Mouse (Mus musculus) liver, embryonic 13.5 days (tissue): ENCODE measurements around the gene Dgkg. TPM values are rescaled to one million over a fixed set of nuclear protein-coding genes. Genes with fewer than 3 reads are reported as not detected.

Experiments
- ATAC-seq: fragments of 200-750 bp; cut with Nextera tagmentation; 2 replicates; pipeline ENCODE4 v1.8.0; 2017; ENCODE audit warnings: low read depth, mild to moderate bottlenecking, moderate number of reproducible peaks, moderate library complexity
- DNase-seq: peaks from one replicate; pipeline ENCODE4 v3.0.0; 2022
- H3K27ac ChIP-seq: fragments of 300-500 bp; sonication (generic); 2 replicates; pipeline ENCODE4 v1.5.1; 2015; ENCODE audit warnings: moderate library complexity, mild to moderate bottlenecking, inconsistent platforms
- H3K27me3 ChIP-seq: fragments of 300-500 bp; sonication (generic); 2 replicates; pipeline ENCODE4 v1.6.1; 2015; ENCODE audit warnings: mild to moderate bottlenecking, inconsistent platforms
- H3K36me3 ChIP-seq: fragments of 300-500 bp; sonication (generic); 2 replicates; pipeline ENCODE4 v1.6.1; 2015; ENCODE audit warnings: mild to moderate bottlenecking, inconsistent platforms
- H3K4me1 ChIP-seq: fragments of 300-500 bp; sonication (generic); replicated peaks from 2 replicates; pipeline ENCODE4 v1.6.1; 2015; ENCODE audit warnings: inconsistent platforms
- H3K4me2 ChIP-seq: fragments of 300-500 bp; sonication (generic); 2 replicates; pipeline ENCODE4 v1.6.1; 2015; ENCODE audit warnings: inconsistent platforms, mild to moderate bottlenecking, moderate library complexity
- H3K4me3 ChIP-seq: fragments of 300-500 bp; sonication (generic); replicated peaks from 2 replicates; pipeline ENCODE4 v1.5.1; 2015; ENCODE audit warnings: mild to moderate bottlenecking, inconsistent platforms
- H3K9ac ChIP-seq: fragments of 300-500 bp; sonication (generic); 2 replicates; pipeline ENCODE4 v1.6.1; 2015; ENCODE audit warnings: mild to moderate bottlenecking, inconsistent platforms
- H3K9me3 ChIP-seq: fragments of 300-500 bp; sonication (generic); replicated peaks from 2 replicates; pipeline ENCODE4 v1.6.1; 2016; ENCODE audit warnings: inconsistent platforms
- WGBS: fragments of 180-500 bp; shearing (Covaris S2); methylation state at CpG from one replicate; pipeline ENCODE4 v1.1.7; 2015; ENCODE audit not compliant: insufficient replicate concordance; 5-methylcytosine and 5-hydroxymethylcytosine counted together
- polyA plus RNA-seq: library from polyadenylated mRNA; unstranded; fragments of >200 nt; fragmentation: Nextera tagmentation; extraction: Ambion mirVana; gene quantifications from 2 replicates; pipeline ENCODE4 v1.2.1, GENCODE M21; 2015

Dgkg gene
- polyA plus RNA-seq, 1 experiment from 2014 or later: 0.75 TPM

DNA sequence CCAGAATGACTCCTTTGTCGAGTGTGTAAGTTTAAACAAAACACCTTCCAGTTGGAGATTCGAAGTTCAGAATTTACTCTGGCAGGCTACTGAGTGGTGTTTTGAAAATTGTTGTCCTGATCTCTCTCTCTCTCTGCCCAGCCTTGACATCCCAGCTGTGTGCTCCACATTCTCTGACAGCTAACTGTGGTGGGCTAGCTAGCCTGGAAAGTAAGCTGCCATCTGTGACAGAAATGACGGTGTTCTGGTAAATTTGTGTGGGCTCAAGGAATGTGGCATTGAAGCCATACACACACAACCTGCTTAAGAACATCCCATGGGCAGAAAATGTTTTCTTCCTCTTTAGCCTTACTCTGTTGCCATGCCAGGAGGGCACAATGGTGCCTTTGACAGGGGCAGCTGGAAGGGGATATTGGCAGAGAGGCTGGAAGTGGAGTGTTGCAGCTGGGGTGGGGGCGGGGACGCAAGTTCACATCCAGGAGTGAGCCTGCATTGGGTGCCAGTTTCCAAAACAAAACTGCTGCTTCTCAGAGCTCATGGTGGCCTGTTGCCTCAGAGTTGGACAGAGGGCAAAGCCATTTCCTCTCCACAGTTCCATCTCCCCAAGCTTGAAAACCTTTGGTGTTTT lies 148.0 kb downstream of the Dgkg start:
- ATAC-seq: no peak
- WGBS: 74% methylated on average over 5 of the region's 5 CpGs

DNA sequence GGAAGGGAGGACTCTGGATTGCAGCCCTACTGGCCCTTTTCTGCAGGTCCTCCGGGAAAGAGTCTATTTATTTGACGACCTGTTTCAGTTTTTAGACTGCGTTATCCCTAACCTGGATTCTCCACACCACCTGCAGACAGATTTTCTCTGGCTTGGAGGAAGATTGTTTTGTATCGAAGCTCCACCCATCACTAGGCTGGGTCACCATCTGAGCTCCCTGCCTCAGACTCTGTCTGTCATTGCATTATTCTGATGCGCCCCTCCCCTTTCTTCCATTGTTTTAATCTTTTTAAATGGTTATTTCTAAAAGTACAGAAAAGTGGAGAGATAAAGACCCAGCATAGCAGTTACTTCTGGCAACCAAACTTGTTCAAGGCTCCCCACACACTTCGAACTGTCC lies 151.4 kb downstream of the Dgkg start:
- H3K4me3 ChIP-seq: no peak overlapping the region
- 71% methylated on average over 6 of the region's 6 CpGs for WGBS

More for the DNA sequence above, 148.0 kb downstream of the Dgkg start:
- Histone ChIP-seq H3K4me3 (no peak overlapping the region), H3K27ac (no peak overlapping the region), H3K27me3 (no peaks in the 10 kb centered on the region), H3K36me3 (no peaks in the 10 kb centered on the region), H3K4me1 (peaks cover 8% of the 10 kb centered on the region), H3K4me2 (no peak overlapping the region), H3K9ac (no peak overlapping the region), H3K9me3 (no peaks in the 10 kb centered on the region)
- DNase-seq: no peak

GRCm38 (mm10) chr16:22504851-22505250 lies 152.2 kb downstream of the Dgkg start:
- no peak overlapping the region for H3K4me3 ChIP-seq
- no peaks in the 10 kb centered on the region for H3K9me3 ChIP-seq
- no peak overlapping the region for H3K4me2 ChIP-seq
- no peak for DNase-seq
- H3K36me3 ChIP-seq: no peaks in the 10 kb centered on the region
- no peaks in the 10 kb centered on the region for H3K27me3 ChIP-seq
- H3K4me1 ChIP-seq: peaks cover 19% of the 10 kb centered on the region
- peak; percentile 45; the same call in 1 of the 2 replicates for ATAC-seq
- H3K9ac ChIP-seq: no peak overlapping the region
- no peak overlapping the region for H3K27ac ChIP-seq
- WGBS: 45% methylated on average over 8 of the region's 8 CpGs

More for the DNA sequence above, 151.4 kb downstream of the Dgkg start:
- Histone ChIP-seq H3K4me1 (peaks cover 19% of the 10 kb centered on the region), H3K27me3 (no peaks in the 10 kb centered on the region), H3K36me3 (no peaks in the 10 kb centered on the region), H3K9ac (no peak overlapping the region), H3K27ac (no peak overlapping the region), H3K9me3 (no peaks in the 10 kb centered on the region), H3K4me2 (no peak overlapping the region)
- ATAC-seq (no peak), DNase-seq (no peak)

DNA sequence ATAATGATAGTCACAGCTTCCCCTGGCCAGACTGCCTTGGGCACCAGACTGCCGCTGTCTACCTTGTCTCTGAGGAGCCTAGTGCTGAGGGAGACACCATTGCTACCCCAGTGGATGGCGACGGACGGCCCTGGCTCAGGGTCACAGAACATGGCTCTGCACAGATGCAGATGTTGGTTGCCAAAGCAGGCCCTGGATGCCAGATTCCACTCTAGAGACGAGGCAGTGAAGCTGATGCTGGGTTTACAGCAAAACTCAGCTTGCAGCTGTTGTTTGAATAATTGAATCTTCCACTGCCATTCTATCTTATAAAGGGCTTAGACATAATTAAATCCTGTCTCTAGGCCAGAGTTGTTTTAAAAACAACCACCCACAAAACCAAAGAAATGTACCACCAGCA lies 153.0 kb downstream of the Dgkg start:
- H3K4me1 ChIP-seq: peaks cover 19% of the 10 kb centered on the region
- 51% methylated on average over 5 of the region's 5 CpGs for WGBS
- no peaks in the 10 kb centered on the region for H3K27me3 ChIP-seq
- no peak overlapping the region for H3K4me3 ChIP-seq
- no peak overlapping the region for H3K9ac ChIP-seq
- no peaks in the 10 kb centered on the region for H3K9me3 ChIP-seq
- 0 out of 2 replicates have a peak, but pooled peaks have one; percentile 43 for ATAC-seq
- peak overlapping the region; percentile 18; the same call in 1 of the 2 replicates for H3K27ac ChIP-seq
- DNase-seq: no peak
- H3K4me2 ChIP-seq: no peak overlapping the region
- H3K36me3 ChIP-seq: no peaks in the 10 kb centered on the region

GRCm38 (mm10) chr16:22503467-22503866 lies 153.6 kb downstream of the Dgkg start:
- Histone ChIP-seq H3K4me2 (no peak overlapping the region), H3K27ac (no peak overlapping the region), H3K36me3 (no peaks in the 10 kb centered on the region), H3K9ac (no peak overlapping the region), H3K9me3 (no peaks in the 10 kb centered on the region), H3K4me1 (peaks cover 19% of the 10 kb centered on the region), H3K4me3 (no peak overlapping the region), H3K27me3 (no peaks in the 10 kb centered on the region)
- WGBS: 22% methylated on average over 4 of the region's 4 CpGs
- DNase-seq: peak; percentile 5
- ATAC-seq: peak; percentile 79

GRCm38 (mm10) chr16:22501855-22502254 lies 155.2 kb downstream of the Dgkg start:
- Histone ChIP-seq H3K4me3 (no peak overlapping the region), H3K36me3 (no peaks in the 10 kb centered on the region), H3K4me1 (peaks cover 19% of the 10 kb centered on the region), H3K4me2 (no peak overlapping the region), H3K27ac (no peak overlapping the region), H3K27me3 (no peaks in the 10 kb centered on the region), H3K9ac (no peak overlapping the region), H3K9me3 (no peaks in the 10 kb centered on the region)
- DNase-seq (no peak), ATAC-seq (no peak)
- WGBS: 68% methylated on average over 6 of the region's 6 CpGs

DNA sequence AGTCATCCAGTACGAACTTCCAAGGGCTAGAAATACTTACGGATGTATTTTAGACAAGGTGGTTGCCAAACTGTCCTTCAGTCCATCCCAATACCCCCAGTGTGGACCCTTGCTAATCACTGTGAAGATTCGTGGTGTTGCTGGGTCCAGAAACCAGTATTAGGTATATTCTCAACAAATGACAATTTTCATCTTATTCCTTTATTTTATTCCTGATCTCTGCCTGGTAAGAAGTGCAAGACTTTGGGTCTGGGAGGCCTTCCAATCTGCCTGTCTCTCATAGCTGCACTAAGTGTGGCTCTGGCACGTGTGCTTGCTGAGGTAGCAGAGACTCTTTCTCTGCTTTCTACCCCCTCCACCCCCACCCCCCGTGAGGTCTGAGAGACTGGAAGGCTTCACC lies 156.5 kb downstream of the Dgkg start:
- ATAC-seq: no peak
- Histone ChIP-seq H3K27me3 (no peaks in the 10 kb centered on the region), H3K9ac (no peak overlapping the region), H3K36me3 (no peaks in the 10 kb centered on the region), H3K4me3 (no peak overlapping the region), H3K4me1 (peaks cover 19% of the 10 kb centered on the region), H3K27ac (no peak overlapping the region), H3K4me2 (no peak overlapping the region), H3K9me3 (no peaks in the 10 kb centered on the region)
- WGBS: 58% methylated on average over 5 of the region's 5 CpGs
- no peak for DNase-seq

GRCm38 (mm10) chr16:22499951-22500350 lies 157.1 kb downstream of the Dgkg start:
- H3K4me1 ChIP-seq: peaks cover 19% of the 10 kb centered on the region
- no peak overlapping the region for H3K4me3 ChIP-seq
- ATAC-seq (no peak), DNase-seq (no peak)
- no peaks in the 10 kb centered on the region for H3K36me3 ChIP-seq
- H3K4me2 ChIP-seq: no peak overlapping the region
- 75% methylated on average over 5 of the region's 5 CpGs for WGBS
- H3K9me3 ChIP-seq: no peaks in the 10 kb centered on the region
- H3K9ac ChIP-seq: no peak overlapping the region
- H3K27ac ChIP-seq: no peak overlapping the region
- H3K27me3 ChIP-seq: no peaks in the 10 kb centered on the region

- WGBS: 63% methylated on average over 3 of the region's 3 CpGs
- peaks cover 15% of the 10 kb centered on the region for H3K4me1 ChIP-seq
- no peak overlapping the region for H3K4me2 ChIP-seq
- no peak for DNase-seq
- no peak for ATAC-seq
- no peak overlapping the region for H3K4me3 ChIP-seq
- no peaks in the 10 kb centered on the region for H3K27me3 ChIP-seq
- H3K27ac ChIP-seq: no peak overlapping the region
- H3K9ac ChIP-seq: no peak overlapping the region
- H3K9me3 ChIP-seq: no peaks in the 10 kb centered on the region
- no peaks in the 10 kb centered on the region for H3K36me3 ChIP-seq
Observed at GRCm38 (mm10) chr16:22499447-22499846, 157.6 kb downstream of the Dgkg start.

GRCm38 (mm10) chr16:22497976-22498375 lies 159.0 kb downstream of the Dgkg start:
- DNase-seq: no peak
- Histone ChIP-seq H3K4me2 (no peak overlapping the region), H3K27me3 (no peaks in the 10 kb centered on the region), H3K9me3 (no peaks in the 10 kb centered on the region), H3K4me3 (no peak overlapping the region), H3K36me3 (no peaks in the 10 kb centered on the region), H3K4me1 (peaks cover under 1% of the 10 kb centered on the region; the same call in 1 of the 2 replicates), H3K9ac (no peak overlapping the region), H3K27ac (no peak overlapping the region)
- no peak for ATAC-seq
- 41% methylated on average over 3 of the region's 3 CpGs for WGBS

- WGBS: 59% methylated on average over 5 of the region's 5 CpGs
- Histone ChIP-seq H3K27ac (no peak overlapping the region), H3K36me3 (no peaks in the 10 kb centered on the region), H3K4me3 (no peak overlapping the region), H3K9ac (no peak overlapping the region), H3K27me3 (no peaks in the 10 kb centered on the region), H3K4me2 (no peak overlapping the region), H3K9me3 (no peaks in the 10 kb centered on the region), H3K4me1 (no peaks in the 10 kb centered on the region)
- no peak for DNase-seq
- ATAC-seq: no peak
Observed at GRCm38 (mm10) chr16:22495259-22495658, 161.8 kb downstream of the Dgkg start.

DNA sequence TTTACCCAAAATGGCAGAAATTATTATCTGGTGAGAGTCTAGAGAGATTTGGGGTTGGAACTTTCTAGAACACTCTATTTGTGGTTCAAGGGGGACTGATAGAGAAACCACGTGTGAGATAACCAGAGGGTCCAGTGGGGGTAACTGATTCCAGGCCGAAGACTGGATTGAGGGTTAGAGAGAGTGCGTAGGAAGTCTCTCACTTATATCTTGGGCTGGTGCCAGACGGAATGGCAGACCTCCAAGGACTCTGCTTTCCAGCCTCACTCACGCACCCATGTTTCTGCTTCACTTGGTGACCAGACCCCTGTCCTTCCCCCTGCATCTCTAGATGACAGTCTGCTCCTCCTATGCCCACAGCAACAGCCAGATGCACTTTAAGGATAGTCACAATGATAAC lies 162.2 kb downstream of the Dgkg start:
- WGBS: 41% methylated on average over 5 of the region's 5 CpGs
- Histone ChIP-seq H3K27ac (no peak overlapping the region), H3K4me3 (no peak overlapping the region), H3K36me3 (no peaks in the 10 kb centered on the region), H3K27me3 (no peaks in the 10 kb centered on the region), H3K4me1 (no peaks in the 10 kb centered on the region), H3K4me2 (no peak overlapping the region), H3K9me3 (no peaks in the 10 kb centered on the region), H3K9ac (no peak overlapping the region)
- DNase-seq: no peak
- no peak for ATAC-seq
